Mouse (Mus musculus) limb, embryonic 13.5 days (tissue): ENCODE data around the gene Gm10840. TPM values are rescaled to one million over a fixed set of nuclear protein-coding genes. Genes with fewer than 3 reads are reported as not detected.

ENCODE experiments used
- ATAC-seq: fragments of 200-750 bp; cut with Nextera tagmentation; 2 replicates; pipeline ENCODE4 v1.8.0; 2017; ENCODE audit warnings: low read depth, moderate number of reproducible peaks, moderate TSS enrichment; ENCODE audit not compliant: low FRiP score
- H3K27ac ChIP-seq: fragments of 300-500 bp; sonication (generic); 2 replicates; pipeline ENCODE4 v1.5.1; 2015; ENCODE audit warnings: inconsistent platforms, mild to moderate bottlenecking, moderate library complexity
- H3K27me3 ChIP-seq: fragments of 300-500 bp; sonication (generic); 2 replicates; pipeline ENCODE4 v1.6.1; 2015; ENCODE audit warnings: mild to moderate bottlenecking, inconsistent platforms
- H3K36me3 ChIP-seq: fragments of 300-500 bp; sonication (generic); 2 replicates; pipeline ENCODE4 v1.6.1; 2015; ENCODE audit warnings: inconsistent platforms, mild to moderate bottlenecking, moderate library complexity
- H3K4me1 ChIP-seq: fragments of 300-500 bp; sonication (generic); 2 replicates; pipeline ENCODE4 v1.6.1; 2015; ENCODE audit warnings: inconsistent platforms
- H3K4me2 ChIP-seq: fragments of 300-500 bp; sonication (generic); replicated peaks from 2 replicates; pipeline ENCODE4 v1.6.1; 2015; ENCODE audit warnings: inconsistent platforms, mild to moderate bottlenecking, moderate library complexity
- H3K4me3 ChIP-seq: fragments of 300-500 bp; sonication (generic); 2 replicates; pipeline ENCODE4 v1.5.1; 2015; ENCODE audit warnings: moderate library complexity, mild to moderate bottlenecking, inconsistent platforms
- H3K9ac ChIP-seq: fragments of 300-500 bp; sonication (generic); 2 replicates; pipeline ENCODE4 v1.6.1; 2015; ENCODE audit warnings: mild to moderate bottlenecking, inconsistent platforms
- H3K9me3 ChIP-seq: fragments of 300-500 bp; sonication (generic); 2 replicates; pipeline ENCODE4 v1.6.1; 2016; ENCODE audit warnings: inconsistent platforms
- WGBS: fragments of 180-500 bp; shearing (Covaris S2); methylation state at CpG from one replicate; pipeline ENCODE4 v1.1.7; 2015; 5-methylcytosine and 5-hydroxymethylcytosine counted together
- polyA plus RNA-seq: library from polyadenylated mRNA; unstranded; fragments of >200 nt; fragmentation: Nextera tagmentation; extraction: Ambion mirVana; gene quantifications from 2 replicates; pipeline ENCODE4 v1.2.1, GENCODE M21; 2015

Gm10840 gene
- polyA plus RNA-seq, 1 experiment from 2014 or later = not detected

DNA sequence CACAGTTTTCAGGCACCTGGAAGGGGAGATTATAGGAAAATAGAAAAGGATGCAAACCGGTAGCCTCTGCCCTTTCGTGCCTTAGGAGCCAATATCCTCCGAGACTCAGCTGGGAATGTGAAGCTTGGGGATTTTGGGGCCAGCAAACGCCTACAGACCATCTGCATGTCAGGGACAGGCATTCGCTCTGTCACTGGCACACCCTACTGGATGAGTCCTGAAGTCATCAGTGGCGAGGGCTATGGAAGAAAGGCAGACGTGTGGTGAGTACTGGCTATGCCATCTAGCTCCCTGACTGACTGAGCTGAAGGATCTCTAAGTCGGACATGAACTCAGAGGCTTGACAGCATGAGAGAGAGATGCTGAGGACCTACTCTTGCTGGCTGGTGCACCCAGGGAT lies 8.5 kb upstream of the Gm10840 start:
- 81% methylated on average over 8 of the region's 8 CpGs for WGBS
- Histone ChIP-seq H3K27me3 (no peaks in the 10 kb centered on the region), H3K9ac (no peak overlapping the region), H3K27ac (no peak overlapping the region), H3K4me1 (peaks cover 16% of the 10 kb centered on the region), H3K4me2 (no peak overlapping the region), H3K4me3 (no peak overlapping the region), H3K36me3 (peaks cover 99% of the 10 kb centered on the region), H3K9me3 (no peaks in the 10 kb centered on the region)
- no peak for ATAC-seq

DNA sequence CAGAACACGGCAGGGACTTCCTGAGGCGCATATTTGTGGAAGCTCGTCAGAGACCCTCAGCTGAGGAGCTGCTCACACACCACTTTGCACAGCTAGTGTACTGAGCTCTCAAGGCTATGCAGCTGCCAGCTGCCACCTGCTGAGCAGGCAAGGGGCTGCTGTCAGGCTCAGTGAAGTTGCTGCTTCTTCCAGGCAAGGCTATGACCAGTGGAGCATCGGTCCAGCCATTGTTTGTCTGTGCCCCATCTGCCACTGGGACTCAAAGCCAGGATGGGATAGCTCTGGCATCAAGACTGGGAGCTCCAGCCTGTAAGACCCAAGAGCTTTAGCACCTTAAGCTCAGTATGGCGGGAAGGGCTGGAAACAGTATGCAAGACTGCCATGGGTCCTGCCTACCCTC lies 6.6 kb upstream of the Gm10840 start:
- Histone ChIP-seq H3K36me3 (peaks cover 98% of the 10 kb centered on the region), H3K27ac (no peak overlapping the region), H3K4me1 (peaks cover 35% of the 10 kb centered on the region), H3K9me3 (no peaks in the 10 kb centered on the region), H3K4me3 (no peak overlapping the region), H3K4me2 (no peak overlapping the region), H3K27me3 (no peaks in the 10 kb centered on the region), H3K9ac (no peak overlapping the region)
- ATAC-seq = 0 out of 2 replicates have a peak, but pooled peaks have one; percentile 26
- WGBS = 75% methylated on average over 5 of the region's 5 CpGs

DNA sequence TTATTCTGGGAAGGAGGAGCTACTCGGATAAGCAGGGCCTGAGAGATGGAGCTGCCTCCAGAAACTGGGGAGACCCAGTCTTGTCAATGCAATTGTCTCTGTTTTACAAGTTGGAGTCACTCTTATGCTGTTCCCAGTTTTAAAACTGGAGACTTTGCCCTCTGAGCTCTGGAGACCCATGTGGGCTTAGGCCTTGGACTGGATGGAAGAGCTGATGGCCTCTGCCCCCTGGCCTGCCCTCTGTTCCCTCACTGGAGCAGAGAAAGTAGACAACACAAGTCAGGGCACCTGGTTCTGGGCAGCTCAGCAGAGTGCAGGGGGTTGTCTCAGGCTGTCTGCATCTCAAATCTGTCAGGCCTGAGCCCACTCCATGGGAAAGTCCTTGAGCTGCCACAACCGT lies 5.9 kb upstream of the Gm10840 start:
- WGBS = 82% methylated on average over 2 of the region's 2 CpGs
- Histone ChIP-seq H3K4me1 (peaks cover 37% of the 10 kb centered on the region), H3K27me3 (no peaks in the 10 kb centered on the region), H3K27ac (no peak overlapping the region), H3K4me2 (no peak overlapping the region), H3K4me3 (no peak overlapping the region), H3K9ac (no peak overlapping the region), H3K36me3 (peaks cover 91% of the 10 kb centered on the region), H3K9me3 (no peaks in the 10 kb centered on the region)
- ATAC-seq = no peak

DNA sequence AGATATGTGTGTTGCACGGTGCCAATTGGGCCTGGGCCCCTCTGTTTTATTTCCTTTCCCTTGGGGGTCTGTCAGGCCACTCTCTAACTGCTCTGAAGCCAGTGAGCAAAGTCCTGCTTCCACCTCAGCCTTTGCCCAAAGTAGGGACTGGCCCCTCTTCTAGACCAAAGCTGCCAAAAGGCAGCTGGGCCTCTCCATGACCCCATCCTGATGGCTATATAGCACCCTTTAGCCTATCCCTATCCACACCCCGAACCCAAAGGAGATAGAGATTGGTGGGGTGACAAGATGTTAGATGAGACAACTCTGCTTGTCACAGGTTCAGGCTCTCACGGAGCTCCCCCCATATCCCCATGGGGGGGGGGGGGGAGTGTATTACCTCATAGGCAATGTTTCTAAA lies 4.9 kb upstream of the Gm10840 start:
- Histone ChIP-seq H3K27ac (0 out of 2 replicates have a peak overlapping the region, but pooled peaks have one; percentile 44), H3K36me3 (peaks cover 81% of the 10 kb centered on the region)
- WGBS = 45% methylated on average over 3 of the region's 3 CpGs

DNA sequence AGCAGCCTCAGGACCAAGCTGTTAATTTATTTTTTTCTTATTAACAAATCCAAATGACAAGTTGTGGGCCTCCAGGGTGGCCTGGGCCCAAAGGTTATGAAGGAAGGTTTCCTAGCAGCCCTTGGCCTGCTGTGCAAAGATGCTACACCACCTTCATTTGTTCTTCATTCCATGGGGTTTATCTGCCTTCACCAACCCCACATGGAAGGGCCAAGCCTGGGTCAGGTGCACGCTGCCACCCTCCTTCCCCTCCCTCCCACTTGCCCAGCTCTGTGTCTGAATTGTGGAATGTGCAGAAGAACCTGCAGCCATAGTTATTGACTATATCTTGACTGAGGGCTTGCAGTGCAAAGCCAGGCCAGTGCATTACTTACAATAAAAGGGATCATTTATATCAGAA lies 4.4 kb upstream of the Gm10840 start:
- Histone ChIP-seq H3K4me2 (no peak overlapping the region), H3K9me3 (no peaks in the 10 kb centered on the region), H3K4me1 (peaks cover 42% of the 10 kb centered on the region), H3K4me3 (no peak overlapping the region), H3K27ac (no peak overlapping the region), H3K9ac (no peak overlapping the region), H3K27me3 (no peaks in the 10 kb centered on the region), H3K36me3 (peaks cover 76% of the 10 kb centered on the region)
- ATAC-seq = no peak
- 81% methylated on average over 1 of the region's 1 CpGs for WGBS

More for the DNA sequence above, 4.9 kb upstream of the Gm10840 start:
- Histone ChIP-seq H3K4me2 (no peak overlapping the region), H3K9ac (peak overlapping the region; percentile 43; the same call in 1 of the 2 replicates), H3K9me3 (no peaks in the 10 kb centered on the region), H3K4me1 (peaks cover 38% of the 10 kb centered on the region), H3K4me3 (no peak overlapping the region), H3K27me3 (no peaks in the 10 kb centered on the region)
- no peak for ATAC-seq

DNA sequence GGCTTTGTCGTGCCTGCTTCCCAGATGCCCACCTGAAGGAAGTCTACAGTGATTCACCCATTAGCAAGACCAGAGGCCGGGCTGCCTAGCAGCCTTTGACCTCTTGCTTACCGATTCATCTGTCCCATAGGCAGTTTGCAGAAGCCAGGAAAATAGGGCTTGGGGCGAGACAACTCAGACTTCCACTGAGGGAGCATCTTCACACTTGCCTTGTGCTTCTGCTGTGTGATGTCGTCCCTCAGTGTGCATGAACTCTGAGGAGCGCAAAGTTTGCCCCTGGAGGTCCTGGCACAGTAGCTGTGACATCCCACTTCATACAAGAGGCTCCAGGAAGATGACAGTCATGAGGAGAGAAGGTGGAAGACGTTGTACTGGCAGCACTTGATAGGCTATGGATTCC lies 3.5 kb upstream of the Gm10840 start:
- H3K4me1 ChIP-seq = peaks cover 51% of the 10 kb centered on the region

DNA sequence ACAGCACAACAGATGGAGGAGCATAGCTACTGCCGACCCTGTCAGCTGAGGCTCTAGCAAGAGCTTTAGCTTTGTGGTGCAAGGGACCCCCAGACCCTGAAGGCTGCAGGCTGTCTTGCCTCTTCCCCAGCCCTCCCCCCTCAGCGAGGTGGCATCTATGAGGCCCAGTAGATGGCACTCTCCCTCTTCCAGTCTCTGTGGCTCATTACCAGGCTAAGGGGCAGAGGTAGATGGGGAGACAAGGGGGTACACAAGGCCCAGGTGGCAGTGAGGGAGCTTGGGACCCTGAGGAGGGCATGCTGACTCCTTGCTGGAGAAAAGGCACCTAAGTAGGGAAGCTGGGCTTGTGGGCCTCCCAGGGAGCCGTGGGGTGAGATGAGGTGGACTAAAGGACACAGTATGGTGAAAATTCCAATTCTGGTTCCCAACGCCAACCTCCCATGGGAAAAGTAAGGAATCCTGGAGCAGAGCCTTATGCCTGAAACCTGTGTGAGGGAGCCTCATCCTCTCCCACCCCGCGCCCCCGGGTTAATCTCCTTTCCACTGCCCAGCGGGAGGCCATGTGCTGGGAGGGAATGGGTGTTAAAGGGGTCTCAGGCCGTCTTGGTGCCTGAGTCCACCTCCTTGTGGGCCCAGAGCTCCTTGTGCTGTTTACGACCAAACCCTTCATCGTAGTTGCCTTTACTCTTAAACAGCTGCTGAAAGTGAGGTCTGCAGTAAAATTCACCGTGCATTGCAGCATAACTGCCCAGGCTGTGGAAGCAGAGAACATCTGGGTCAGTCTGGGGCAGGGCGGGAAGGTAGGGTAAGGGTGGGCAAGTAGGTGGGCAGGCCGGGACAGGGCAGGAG lies 2.3 kb upstream of the Gm10840 start:
- Histone ChIP-seq H3K4me1 (peaks cover 54% of the 10 kb centered on the region), H3K36me3 (peaks cover 63% of the 10 kb centered on the region), H3K27ac (peak overlapping the region; percentile 99), H3K4me2 (peak overlapping the region; percentile 97), H3K27me3 (no peaks in the 10 kb centered on the region), H3K4me3 (peak overlapping the region; percentile 87), H3K9me3 (no peaks in the 10 kb centered on the region), H3K9ac (peak overlapping the region; percentile 96)
- no peak for ATAC-seq
- WGBS = 41% methylated on average over 14 of the region's 14 CpGs

More for the DNA sequence above, 3.5 kb upstream of the Gm10840 start:
- no peak overlapping the region for H3K4me2 ChIP-seq
- no peaks in the 10 kb centered on the region for H3K9me3 ChIP-seq
- peaks cover 67% of the 10 kb centered on the region for H3K36me3 ChIP-seq
- 89% methylated on average over 7 of the region's 7 CpGs for WGBS
- H3K9ac ChIP-seq = 0 out of 2 replicates have a peak overlapping the region, but pooled peaks have one; percentile 19
- H3K4me3 ChIP-seq = no peak overlapping the region
- H3K27ac ChIP-seq = peak overlapping the region; percentile 1; the same call in 1 of the 2 replicates
- no peak for ATAC-seq
- no peaks in the 10 kb centered on the region for H3K27me3 ChIP-seq

DNA sequence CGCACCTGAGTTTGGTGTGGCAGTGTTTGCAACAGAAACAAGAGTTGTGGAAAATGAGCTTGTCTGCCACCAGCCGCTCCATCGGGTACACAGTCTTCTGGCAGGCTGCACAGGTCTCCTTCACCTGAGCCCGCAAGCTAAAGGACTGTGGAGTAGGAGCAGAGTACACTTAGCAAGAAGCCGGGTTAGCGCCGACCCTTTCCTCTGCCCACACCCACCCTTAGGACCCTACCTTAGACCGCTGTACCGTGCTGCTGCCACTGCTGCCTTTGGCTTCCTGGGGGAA lies 1.8 kb upstream of the Gm10840 start:
- peak overlapping the region; percentile 87 for H3K4me3 ChIP-seq
- 0 out of 2 replicates have a peak, but pooled peaks have one; percentile 5 for ATAC-seq
- peaks cover 64% of the 10 kb centered on the region for H3K36me3 ChIP-seq
- H3K9ac ChIP-seq = peak overlapping the region; percentile 96
- H3K9me3 ChIP-seq = no peaks in the 10 kb centered on the region
- peak overlapping the region; percentile 97 for H3K4me2 ChIP-seq
- peaks cover 54% of the 10 kb centered on the region for H3K4me1 ChIP-seq
- peak overlapping the region; percentile 99 for H3K27ac ChIP-seq
- H3K27me3 ChIP-seq = no peaks in the 10 kb centered on the region
- 15% methylated on average over 9 of the region's 9 CpGs for WGBS

DNA sequence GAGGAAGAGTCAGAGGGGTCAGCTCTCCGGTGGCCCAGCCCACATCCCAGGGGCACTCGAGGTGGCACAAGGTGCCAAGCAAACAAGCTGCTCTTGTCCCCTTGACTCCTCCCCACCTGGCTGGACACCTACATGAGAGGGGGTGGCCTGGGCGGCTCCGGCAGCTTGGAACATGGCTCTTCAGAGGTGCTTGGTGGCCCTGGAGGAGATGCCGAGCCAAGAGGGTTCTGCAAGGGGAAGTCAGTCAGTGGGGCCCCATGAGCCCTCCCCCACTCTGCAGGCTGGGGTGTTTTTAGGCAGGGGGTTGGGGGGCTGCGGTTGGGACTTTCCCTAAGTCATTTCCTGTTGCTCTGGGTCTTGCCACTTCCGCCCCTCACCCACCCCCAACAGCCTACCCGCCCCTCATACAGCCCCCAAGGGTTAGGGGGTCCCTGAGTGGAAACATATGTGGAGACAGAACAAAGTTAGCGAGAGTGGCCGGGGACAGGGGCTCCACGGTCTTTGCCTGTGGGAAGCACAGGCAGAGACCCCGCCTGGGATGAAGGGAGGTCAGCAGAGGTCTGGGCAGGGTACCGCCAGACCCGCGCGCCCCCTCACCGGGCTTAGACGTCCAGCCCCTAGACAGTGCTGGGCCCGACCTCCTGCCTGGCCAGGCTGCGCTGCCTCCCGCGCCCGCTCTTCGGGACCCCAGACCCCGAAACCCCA lies 1.3 kb upstream of the Gm10840 start:
- H3K9ac ChIP-seq = peak overlapping the region; percentile 96
- under 1% methylated on average over 22 of the region's 25 CpGs for WGBS
- no peaks in the 10 kb centered on the region for H3K9me3 ChIP-seq
- H3K4me2 ChIP-seq = peak overlapping the region; percentile 97
- peak; percentile 45 for ATAC-seq
- H3K27ac ChIP-seq = peak overlapping the region; percentile 99
- H3K4me1 ChIP-seq = peaks cover 54% of the 10 kb centered on the region
- H3K36me3 ChIP-seq = peaks cover 64% of the 10 kb centered on the region
- peak overlapping the region; percentile 87 for H3K4me3 ChIP-seq
- H3K27me3 ChIP-seq = no peaks in the 10 kb centered on the region

DNA sequence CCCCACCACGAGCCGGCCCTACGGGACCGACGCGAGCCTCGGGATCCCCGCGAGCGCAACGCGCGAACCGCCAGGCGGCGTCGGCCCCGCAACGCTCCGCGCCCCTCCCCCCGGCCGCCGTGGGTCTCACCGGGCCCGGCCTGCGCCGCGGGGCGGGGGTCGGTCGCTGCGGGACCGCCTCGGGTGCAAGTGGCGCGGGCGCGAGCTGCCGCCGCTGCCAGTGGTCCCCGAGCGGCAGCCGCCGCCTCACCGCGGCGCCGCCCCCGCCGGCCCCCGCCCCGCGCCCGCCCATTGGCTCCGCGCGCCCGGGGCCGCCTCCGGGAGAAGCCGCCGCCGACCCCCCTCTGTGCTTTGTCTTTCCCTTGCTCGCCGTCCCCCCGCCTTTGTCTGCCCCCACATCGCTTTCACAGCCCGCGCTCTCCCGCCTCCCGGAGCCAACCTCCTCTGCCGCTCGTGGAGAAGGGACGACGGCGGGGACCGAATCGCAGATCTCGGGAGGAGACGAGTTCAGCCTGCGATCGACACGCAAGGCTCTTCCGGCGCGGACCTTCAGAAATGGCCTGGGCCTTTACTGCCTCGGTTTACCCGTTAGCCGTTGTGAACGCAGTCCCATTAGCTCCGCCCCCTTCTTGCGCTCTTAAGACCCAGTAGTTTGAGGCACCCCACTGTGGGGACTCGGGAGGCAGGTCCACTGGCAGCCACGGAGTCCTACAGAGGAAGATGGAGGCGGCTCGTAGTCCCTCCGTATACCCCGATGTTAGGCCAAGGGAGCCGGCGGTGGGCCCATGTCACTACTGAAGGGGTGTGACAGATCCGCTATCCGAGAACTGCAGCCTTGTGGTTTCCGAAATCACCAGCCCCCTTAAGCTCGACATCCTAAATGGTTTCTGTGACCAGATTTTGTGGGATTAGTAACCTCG lies 469 bp upstream of the Gm10840 start:
- peak overlapping the region; percentile 87 for H3K4me3 ChIP-seq
- peaks cover 64% of the 10 kb centered on the region for H3K36me3 ChIP-seq
- H3K27ac ChIP-seq = peak overlapping the region; percentile 99
- H3K27me3 ChIP-seq = no peaks in the 10 kb centered on the region
- peak overlapping the region; percentile 97 for H3K4me2 ChIP-seq
- ATAC-seq = peak; percentile 67
- H3K9me3 ChIP-seq = no peaks in the 10 kb centered on the region
- WGBS = under 1% methylated on average over 89 of the region's 106 CpGs
- peak overlapping the region; percentile 96 for H3K9ac ChIP-seq
- peaks cover 54% of the 10 kb centered on the region for H3K4me1 ChIP-seq

DNA sequence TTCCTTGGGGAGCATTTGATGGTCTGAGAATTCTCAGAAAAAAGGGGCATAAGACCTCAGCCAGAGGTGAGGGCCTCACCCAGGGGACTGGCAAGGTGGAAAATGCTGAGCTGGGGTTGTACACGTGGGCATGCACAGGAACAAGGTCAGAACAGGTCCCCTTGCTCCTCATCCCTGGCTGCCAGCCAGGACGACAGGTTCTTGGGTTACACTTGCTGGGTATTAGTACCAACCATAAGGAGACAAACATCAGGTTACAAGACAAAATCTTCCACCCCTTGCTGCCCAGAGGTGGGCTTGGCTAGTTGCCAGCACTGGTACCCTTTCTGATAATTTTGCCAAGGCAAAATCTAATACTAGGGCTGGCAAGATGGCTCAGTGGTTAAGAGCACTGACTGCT lies 1.6 kb downstream of the Gm10840 start:
- H3K9ac ChIP-seq = no peak overlapping the region
- ATAC-seq = no peak
- no peak overlapping the region for H3K4me3 ChIP-seq
- peaks cover 37% of the 10 kb centered on the region for H3K4me1 ChIP-seq
- H3K27me3 ChIP-seq = no peaks in the 10 kb centered on the region
- H3K36me3 ChIP-seq = peaks cover 64% of the 10 kb centered on the region
- H3K4me2 ChIP-seq = no peak overlapping the region
- no peaks in the 10 kb centered on the region for H3K9me3 ChIP-seq
- WGBS = 86% methylated on average over 2 of the region's 2 CpGs
- H3K27ac ChIP-seq = peak overlapping the region; percentile 99; the same call in 1 of the 2 replicates
